Comparison of ENCODE assay signal across 8 mouse cellular contexts in the genomic region with DNA sequence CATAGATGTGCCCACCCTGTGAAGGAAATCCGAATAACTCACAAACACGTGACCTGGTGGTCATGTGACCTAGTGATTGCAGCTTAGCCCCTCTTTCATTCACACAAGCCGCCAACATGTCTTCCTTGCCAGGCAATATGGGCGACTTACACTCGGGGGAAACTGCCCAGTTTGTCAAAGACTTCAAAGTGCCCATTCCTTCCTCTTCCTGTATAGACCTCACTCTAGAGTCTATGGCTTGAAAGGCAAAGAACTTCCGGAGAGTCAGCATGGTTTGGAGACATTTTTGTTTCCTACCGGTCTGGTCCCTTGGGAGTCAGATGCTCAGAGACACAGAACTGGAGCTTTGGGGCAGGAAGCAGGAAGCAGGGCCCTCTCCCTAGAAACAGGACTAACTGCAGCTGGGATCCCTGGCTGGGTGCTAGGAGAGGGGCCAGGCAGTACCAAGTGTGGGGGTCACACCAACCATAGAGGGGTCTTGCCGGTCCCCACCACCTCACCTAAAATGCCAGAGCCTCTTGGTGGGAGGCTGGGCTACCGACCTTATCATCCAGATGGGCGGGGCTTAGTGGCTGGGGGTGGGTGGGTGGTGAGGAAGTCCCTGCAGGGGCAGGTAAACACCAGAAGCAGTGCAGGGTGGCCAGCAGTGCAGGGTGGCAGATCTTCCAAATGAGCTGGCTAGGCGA. TPM values are rescaled to one million over a fixed set of nuclear protein-coding genes. Genes with fewer than 3 reads are reported as not detected.
DNase-seq lines count a peak whose midpoint lies in the region; ATAC-seq lines count a peak whose summit lies in the region.

No protein-coding gene starts in this region.

- 32% methylated on average over 11 of the region's 11 CpGs for WGBS in intestine, embryonic 15.5 days
- WGBS in lung, embryonic 16.5 days = 14% methylated on average over 11 of the region's 11 CpGs

- peaks cover 33% of the 10 kb centered on the region for H3K4me1 ChIP-seq in intestine, embryonic 15.5 days (replicated peaks)
- H3K4me1 ChIP-seq in lung, embryonic 16.5 days (replicated peaks; ENCODE audit: control insufficient read depth, insufficient read depth, low read length) = peaks cover 41% of the 10 kb centered on the region

- H3K4me2 ChIP-seq in intestine, embryonic 15.5 days (replicated peaks) = peak overlapping the region; percentile 76
- H3K4me2 ChIP-seq in lung, embryonic 16.5 days (ENCODE audit: low read depth, low read length) = peak overlapping the region; percentile 75

- no peaks in the 10 kb centered on the region for H3K9me3 ChIP-seq in intestine, embryonic 15.5 days
- no peaks in the 10 kb centered on the region for H3K9me3 ChIP-seq in lung, embryonic 16.5 days (ENCODE audit: control insufficient read depth, low read length)

- peak; percentile 22 for DNase-seq in urinary bladder, postnatal 25 days (ENCODE audit: low spot score)
- DNase-seq in urinary bladder, postnatal 4 days (ENCODE audit: low spot score in 2 of 2) = no peak
- DNase-seq in gastrocnemius, postnatal 10 days = peak; percentile 28
- DNase-seq in thymus, postnatal 4 days = peak; percentile 45
- DNase-seq in urinary bladder, adult 2 months (ENCODE audit: low spot score) = no peak

- ATAC-seq in intestine, embryonic 15.5 days = no peak
- ATAC-seq in lung, embryonic 16.5 days (ENCODE audit: low read depth) = peak; percentile 7
- ATAC-seq in frontal cortex, adult (ENCODE audit: low TSS enrichment) = no peak

- H3K4me3 ChIP-seq in intestine, embryonic 15.5 days (replicated peaks) = peak overlapping the region; percentile 36
- H3K4me3 ChIP-seq in lung, embryonic 16.5 days (ENCODE audit: low read length) = peak overlapping the region; percentile 55

- H3K9ac ChIP-seq in intestine, embryonic 15.5 days = peak overlapping the region; percentile 62
- peak overlapping the region; percentile 69 for H3K9ac ChIP-seq in lung, embryonic 16.5 days (ENCODE audit: low read length)

- no peaks in the 10 kb centered on the region for H3K36me3 ChIP-seq in intestine, embryonic 15.5 days
- no peaks in the 10 kb centered on the region for H3K36me3 ChIP-seq in lung, embryonic 16.5 days (ENCODE audit: control insufficient read depth, insufficient read depth, low read length)

- no peaks in the 10 kb centered on the region for H3K27me3 ChIP-seq in intestine, embryonic 15.5 days (replicated peaks)
- no peaks in the 10 kb centered on the region for H3K27me3 ChIP-seq in lung, embryonic 16.5 days (ENCODE audit: control insufficient read depth, insufficient read depth, low read depth, low read length)

- H3K27ac ChIP-seq in intestine, embryonic 15.5 days = peak overlapping the region; percentile 78
- H3K27ac ChIP-seq in lung, embryonic 16.5 days (ENCODE audit: low read length) = peak overlapping the region; percentile 87

RNA-seq across cellular contexts. Expression of gene C1qtnf6, which starts 2.3 kb away (rescaled TPM):
- 10 to 100 TPM; 53.5 to 58.3 TPM for total RNA-seq in gastrocnemius, postnatal 10 days (2021)
- polyA plus RNA-seq in intestine, embryonic 15.5 days (2015; fragmentation: Nextera tagmentation; extraction: Ambion mirVana) = 22.0 and 22.3 TPM in 2 replicates
- polyA plus RNA-seq in lung, embryonic 16.5 days (2015; fragmentation: Nextera tagmentation; extraction: Ambion mirVana) = 38.1 and 39.5 TPM in 2 replicates
- 29.8 and 36.9 TPM in 2 replicates for polyA plus RNA-seq in urinary bladder, adult 2 months (2012; rRNA removed)

RNA-seq across cellular contexts. Expression of gene Sstr3, which starts 15.6 kb away (rescaled TPM):
- total RNA-seq in gastrocnemius, postnatal 10 days (2021) = under 1 TPM in 1 of 2 experiments, not detected in 1; 0.40 TPM
- polyA plus RNA-seq in intestine, embryonic 15.5 days (2015; fragmentation: Nextera tagmentation; extraction: Ambion mirVana) = 0.23 and 0.24 TPM in 2 replicates
- 0.05 TPM in 1 of 2 replicates, not detected in the other for polyA plus RNA-seq in lung, embryonic 16.5 days (2015; fragmentation: Nextera tagmentation; extraction: Ambion mirVana)
- 0.07 and 0.11 TPM in 2 replicates for polyA plus RNA-seq in urinary bladder, adult 2 months (2012; rRNA removed)

RNA-seq across cellular contexts. Expression of gene Il2rb, which starts 33.8 kb away (rescaled TPM):
- total RNA-seq in gastrocnemius, postnatal 10 days (2021) = under 1 TPM in 1 of 2 experiments, not detected in 1; 0.18 TPM
- 1.2 and 1.4 TPM in 2 replicates for polyA plus RNA-seq in intestine, embryonic 15.5 days (2015; fragmentation: Nextera tagmentation; extraction: Ambion mirVana)
- polyA plus RNA-seq in lung, embryonic 16.5 days (2015; fragmentation: Nextera tagmentation; extraction: Ambion mirVana) = 0.39 and 1.2 TPM in 2 replicates
- polyA plus RNA-seq in urinary bladder, adult 2 months (2012; rRNA removed) = 3.6 and 3.8 TPM in 2 replicates

RNA-seq across cellular contexts. Expression of gene Rac2, which starts 43.7 kb away (rescaled TPM):
- 10 to 100 TPM in 1 of 2 experiments, 1 to 10 TPM in 1; 1.7 to 12.4 TPM for total RNA-seq in gastrocnemius, postnatal 10 days (2021)
- 15.7 and 21.4 TPM in 2 replicates for polyA plus RNA-seq in intestine, embryonic 15.5 days (2015; fragmentation: Nextera tagmentation; extraction: Ambion mirVana)
- 23.4 and 39.3 TPM in 2 replicates for polyA plus RNA-seq in lung, embryonic 16.5 days (2015; fragmentation: Nextera tagmentation; extraction: Ambion mirVana)
- polyA plus RNA-seq in urinary bladder, adult 2 months (2012; rRNA removed) = 13.8 and 15.0 TPM in 2 replicates

Comparison
In these comparisons a context has a peak if more than half of its experiments do, and no peak if none do; other contexts are left out.
1. DNase-seq: peak in urinary bladder, postnatal 25 days (single experiment), gastrocnemius, postnatal 10 days (single experiment) and thymus, postnatal 4 days (single experiment); none in urinary bladder, postnatal 4 days (0 of 2) and urinary bladder, adult 2 months (single experiment).